Mouse (Mus musculus): Measurements from ENCODE around the gene Brd2. TPM values are rescaled to one million over a fixed set of nuclear protein-coding genes. Genes with fewer than 3 reads are reported as not detected.
A peak's percentile ranks its signal among the peaks of the same experiment; 100 is the strongest.

The Brd2 gene
- polyA plus RNA-seq, 1 experiment: 233 TPM

GRCm38 (mm10) chr17:34104804-34105203, 17.6 kb downstream of the Brd2 start:
- Histone ChIP-seq H3K27ac (ENCODE audit: insufficient read depth, low read length) (no peak overlapping the region), H3K4me1 (ENCODE audit: control insufficient read depth, insufficient read depth, low read length) (no peaks in the 10 kb centered on the region), H3K4me3 (ENCODE audit: insufficient read depth, low read length) (no peak overlapping the region)
- no peak for TF ChIP-seq POLR2A (IDR thresholded peaks at IDR 0.05; ENCODE audit: low read depth, low read length)
- TF ChIP-seq CTCF (IDR thresholded peaks at IDR 0.05; ENCODE audit: borderline replicate concordance, insufficient read depth, low read length): no peak

GRCm38 (mm10) chr17:34102831-34103230, 19.6 kb downstream of the Brd2 start:
- TF ChIP-seq POLR2A (IDR thresholded peaks at IDR 0.05; ENCODE audit: low read depth, low read length): no peak
- TF ChIP-seq CTCF (IDR thresholded peaks at IDR 0.05; ENCODE audit: borderline replicate concordance, insufficient read depth, low read length): no peak
- Histone ChIP-seq H3K27ac (ENCODE audit: insufficient read depth, low read length) (no peak overlapping the region), H3K4me3 (ENCODE audit: insufficient read depth, low read length) (no peak overlapping the region), H3K4me1 (ENCODE audit: control insufficient read depth, insufficient read depth, low read length) (no peaks in the 10 kb centered on the region)

GRCm38 (mm10) chr17:34101604-34102032, 20.8 kb downstream of the Brd2 start:
- no peak for TF ChIP-seq POLR2A (IDR thresholded peaks at IDR 0.05; ENCODE audit: low read depth, low read length)
- TF ChIP-seq CTCF (IDR thresholded peaks at IDR 0.05; ENCODE audit: borderline replicate concordance, insufficient read depth, low read length): 0 out of 2 replicates have a peak, but pooled peaks have one; percentile 23
- Histone ChIP-seq H3K4me1 (ENCODE audit: control insufficient read depth, insufficient read depth, low read length) (no peaks in the 10 kb centered on the region), H3K4me3 (ENCODE audit: insufficient read depth, low read length) (no peak overlapping the region), H3K27ac (ENCODE audit: insufficient read depth, low read length) (no peak overlapping the region)

GRCm38 (mm10) chr17:34101185-34101584, 21.2 kb downstream of the Brd2 start:
- H3K4me3 ChIP-seq (ENCODE audit: insufficient read depth, low read length): no peak overlapping the region
- no peaks in the 10 kb centered on the region for H3K4me1 ChIP-seq (ENCODE audit: control insufficient read depth, insufficient read depth, low read length)
- no peak for TF ChIP-seq CTCF (IDR thresholded peaks at IDR 0.05; ENCODE audit: borderline replicate concordance, insufficient read depth, low read length)
- TF ChIP-seq POLR2A (IDR thresholded peaks at IDR 0.05; ENCODE audit: low read depth, low read length): no peak
- H3K27ac ChIP-seq (ENCODE audit: insufficient read depth, low read length): no peak overlapping the region

- Histone ChIP-seq H3K4me1 (ENCODE audit: control insufficient read depth, insufficient read depth, low read length) (no peaks in the 10 kb centered on the region), H3K4me3 (ENCODE audit: insufficient read depth, low read length) (no peak overlapping the region), H3K27ac (ENCODE audit: insufficient read depth, low read length) (no peak overlapping the region)
- TF ChIP-seq POLR2A (IDR thresholded peaks at IDR 0.05; ENCODE audit: low read depth, low read length): no peak
- TF ChIP-seq CTCF (IDR thresholded peaks at IDR 0.05; ENCODE audit: borderline replicate concordance, insufficient read depth, low read length): no peak
Measured at GRCm38 (mm10) chr17:34099531-34099930, 22.9 kb downstream of the Brd2 start.

- TF ChIP-seq POLR2A (IDR thresholded peaks at IDR 0.05; ENCODE audit: low read depth, low read length) (no peak), CTCF (IDR thresholded peaks at IDR 0.05; ENCODE audit: borderline replicate concordance, insufficient read depth, low read length) (no peak)
- Histone ChIP-seq H3K4me1 (ENCODE audit: control insufficient read depth, insufficient read depth, low read length) (no peaks in the 10 kb centered on the region), H3K27ac (ENCODE audit: insufficient read depth, low read length) (no peak overlapping the region), H3K4me3 (ENCODE audit: insufficient read depth, low read length) (no peak overlapping the region)
Measured at GRCm38 (mm10) chr17:34098709-34099479, 23.5 kb downstream of the Brd2 start.

- Histone ChIP-seq H3K4me3 (ENCODE audit: insufficient read depth, low read length) (no peak overlapping the region), H3K27ac (ENCODE audit: insufficient read depth, low read length) (no peak overlapping the region), H3K4me1 (ENCODE audit: control insufficient read depth, insufficient read depth, low read length) (no peaks in the 10 kb centered on the region)
- TF ChIP-seq CTCF (IDR thresholded peaks at IDR 0.05; ENCODE audit: borderline replicate concordance, insufficient read depth, low read length): no peak
- no peak for TF ChIP-seq POLR2A (IDR thresholded peaks at IDR 0.05; ENCODE audit: low read depth, low read length)
Measured at GRCm38 (mm10) chr17:34097272-34097671, 25.2 kb downstream of the Brd2 start.

- TF ChIP-seq CTCF (IDR thresholded peaks at IDR 0.05; ENCODE audit: borderline replicate concordance, insufficient read depth, low read length): no peak
- TF ChIP-seq POLR2A (IDR thresholded peaks at IDR 0.05; ENCODE audit: low read depth, low read length): no peak
- no peaks in the 10 kb centered on the region for H3K4me1 ChIP-seq (ENCODE audit: control insufficient read depth, insufficient read depth, low read length)
- H3K27ac ChIP-seq (ENCODE audit: insufficient read depth, low read length): no peak overlapping the region
- no peak overlapping the region for H3K4me3 ChIP-seq (ENCODE audit: insufficient read depth, low read length)
Measured at GRCm38 (mm10) chr17:34096497-34097010, 25.9 kb downstream of the Brd2 start.

- Histone ChIP-seq H3K4me1 (ENCODE audit: control insufficient read depth, insufficient read depth, low read length) (no peaks in the 10 kb centered on the region), H3K27ac (ENCODE audit: insufficient read depth, low read length) (no peak overlapping the region), H3K4me3 (ENCODE audit: insufficient read depth, low read length) (no peak overlapping the region)
- no peak for TF ChIP-seq POLR2A (IDR thresholded peaks at IDR 0.05; ENCODE audit: low read depth, low read length)
- no peak for TF ChIP-seq CTCF (IDR thresholded peaks at IDR 0.05; ENCODE audit: borderline replicate concordance, insufficient read depth, low read length)
Measured at GRCm38 (mm10) chr17:34094283-34095035, 28.0 kb downstream of the Brd2 start.

Data from embryonic fibroblast, embryonic 13.5 days (primary cell).